Mouse (Mus musculus): ENCODE data around the gene Dlgap4. TPM values are rescaled to one million over a fixed set of nuclear protein-coding genes. Genes with fewer than 3 reads are reported as not detected.

The Dlgap4 gene
- polyA plus RNA-seq, 2 experiments = 94.1 to 100 TPM

DNA sequence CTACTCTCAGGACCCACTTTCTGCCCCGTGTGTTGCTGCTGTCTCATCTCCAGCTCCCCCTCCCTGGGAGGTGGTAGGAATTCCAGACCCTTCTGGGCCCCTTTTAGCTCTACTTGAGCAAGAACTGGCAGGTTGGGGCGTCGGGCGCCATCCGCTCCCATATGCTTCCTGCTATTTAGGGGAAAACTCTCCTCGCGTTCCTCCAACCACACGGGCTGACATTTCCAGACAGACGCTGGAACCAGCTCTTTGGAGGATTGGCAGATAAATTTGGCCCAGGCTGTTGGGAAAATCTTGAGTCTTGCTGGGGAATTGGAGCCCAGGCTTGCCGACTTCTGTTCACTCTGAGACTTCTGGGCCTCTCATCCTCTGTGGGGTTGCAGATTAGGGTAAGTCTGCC lies 59.8 kb downstream of the Dlgap4 start:
- no peak for ATAC-seq (ENCODE audit: low FRiP score, low read depth)

GRCm38 (mm10) chr2:156673881-156674669 lies 60.6 kb downstream of the Dlgap4 start:
- ATAC-seq (ENCODE audit: low FRiP score, low read depth) = no peak
- no peak for TF ChIP-seq POLR2A (IDR thresholded peaks at IDR 0.05; ENCODE audit: borderline replicate concordance, extremely low read depth, insufficient read depth, insufficient read length)

More for the DNA sequence above, 59.8 kb downstream of the Dlgap4 start:
- TF ChIP-seq POLR2A (IDR thresholded peaks at IDR 0.05; ENCODE audit: borderline replicate concordance, extremely low read depth, insufficient read depth, insufficient read length) = no peak
- no peak for DNase-seq (ENCODE audit: low spot score)
- Histone ChIP-seq H3K4me1 (ENCODE audit: control insufficient read depth, insufficient read depth, low read length) (no peaks in the 10 kb centered on the region), H3K27ac (replicated peaks; ENCODE audit: low read depth, low read length) (no peak overlapping the region), H3K36me3 (ENCODE audit: control insufficient read depth, insufficient read depth, low read length) (no peaks in the 10 kb centered on the region), H3K4me2 (replicated peaks; ENCODE audit: low read depth, low read length, severe bottlenecking) (no peak overlapping the region), H3K27me3 (ENCODE audit: control insufficient read depth, insufficient read depth, low read length) (no peaks in the 10 kb centered on the region), H3K9ac (ENCODE audit: low read depth, low read length, severe bottlenecking) (no peak overlapping the region), H3K4me3 (replicated peaks; ENCODE audit: low read length) (no peak overlapping the region), H3K9me3 (ENCODE audit: control insufficient read depth, low read length) (no peaks in the 10 kb centered on the region)
- WGBS = 73% methylated on average over 10 of the region's 10 CpGs

DNA sequence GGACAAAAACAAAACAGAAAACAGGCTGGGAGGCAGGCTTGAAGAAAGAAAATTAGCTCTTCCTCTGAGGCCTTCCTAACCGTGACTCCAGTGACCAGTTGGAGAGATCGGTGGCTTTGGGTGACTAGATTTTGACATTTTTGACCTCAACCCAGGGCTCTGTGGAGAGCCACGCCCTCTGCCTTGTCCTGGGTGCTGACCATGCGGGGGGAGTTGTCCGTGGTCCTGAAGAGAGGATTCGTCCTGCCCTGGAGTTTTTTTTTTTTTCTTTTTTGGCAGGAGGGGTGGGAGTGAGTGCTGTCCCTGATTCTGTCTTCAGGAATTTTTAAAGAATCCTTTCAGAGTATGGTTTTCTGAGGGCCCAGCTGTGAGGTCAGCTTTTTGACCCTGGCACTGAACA lies 63.4 kb downstream of the Dlgap4 start:
- 5% methylated on average over 6 of the region's 6 CpGs for WGBS

More at GRCm38 (mm10) chr2:156673881-156674669, 60.6 kb downstream of the Dlgap4 start:
- no peak for DNase-seq (ENCODE audit: low spot score)
- no peaks in the 10 kb centered on the region for H3K9me3 ChIP-seq (ENCODE audit: control insufficient read depth, low read length)
- no peaks in the 10 kb centered on the region for H3K27me3 ChIP-seq (ENCODE audit: control insufficient read depth, insufficient read depth, low read length)
- no peaks in the 10 kb centered on the region for H3K4me1 ChIP-seq (ENCODE audit: control insufficient read depth, insufficient read depth, low read length)
- no peak overlapping the region for H3K9ac ChIP-seq (ENCODE audit: low read depth, low read length, severe bottlenecking)
- no peaks in the 10 kb centered on the region for H3K36me3 ChIP-seq (ENCODE audit: control insufficient read depth, insufficient read depth, low read length)
- no peak overlapping the region for H3K27ac ChIP-seq (replicated peaks; ENCODE audit: low read depth, low read length)
- H3K4me3 ChIP-seq (replicated peaks; ENCODE audit: low read length) = no peak overlapping the region
- H3K4me2 ChIP-seq (replicated peaks; ENCODE audit: low read depth, low read length, severe bottlenecking) = no peak overlapping the region
- WGBS = 67% methylated on average over 8 of the region's 8 CpGs

DNA sequence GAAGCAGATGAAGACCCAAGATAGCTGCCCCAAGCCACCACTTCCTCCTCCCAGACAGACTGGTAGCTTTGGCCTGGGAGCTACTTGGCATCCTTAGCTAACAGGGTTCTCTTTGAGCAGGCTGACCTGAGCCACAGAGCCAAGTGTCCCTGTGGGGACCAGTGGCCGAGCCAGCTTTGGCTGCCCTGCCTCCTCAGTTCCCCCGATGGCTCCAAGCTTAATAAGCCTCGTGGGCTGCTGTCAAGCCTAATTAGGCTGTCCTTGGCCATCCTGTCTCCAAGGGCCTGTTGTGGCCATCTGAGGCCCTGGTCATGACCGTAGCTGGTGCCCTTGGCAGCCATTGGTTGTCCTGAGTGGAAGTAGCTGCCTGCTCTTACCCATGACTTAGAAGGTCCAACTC lies 64.6 kb downstream of the Dlgap4 start:
- Histone ChIP-seq H3K4me2 (replicated peaks; ENCODE audit: low read depth, low read length, severe bottlenecking) (no peak overlapping the region), H3K27ac (replicated peaks; ENCODE audit: low read depth, low read length) (no peak overlapping the region), H3K9ac (ENCODE audit: low read depth, low read length, severe bottlenecking) (no peak overlapping the region), H3K4me1 (ENCODE audit: control insufficient read depth, insufficient read depth, low read length) (no peaks in the 10 kb centered on the region), H3K4me3 (replicated peaks; ENCODE audit: low read length) (no peak overlapping the region), H3K9me3 (ENCODE audit: control insufficient read depth, low read length) (no peaks in the 10 kb centered on the region), H3K27me3 (ENCODE audit: control insufficient read depth, insufficient read depth, low read length) (no peaks in the 10 kb centered on the region), H3K36me3 (ENCODE audit: control insufficient read depth, insufficient read depth, low read length) (no peaks in the 10 kb centered on the region)
- no peak for TF ChIP-seq POLR2A (IDR thresholded peaks at IDR 0.05; ENCODE audit: borderline replicate concordance, extremely low read depth, insufficient read depth, insufficient read length)
- no peak for DNase-seq (ENCODE audit: low spot score)
- ATAC-seq (ENCODE audit: low FRiP score, low read depth) = no peak
- 77% methylated on average over 4 of the region's 4 CpGs for WGBS

More for the DNA sequence above, 63.4 kb downstream of the Dlgap4 start:
- H3K9ac ChIP-seq (ENCODE audit: low read depth, low read length, severe bottlenecking) = no peak overlapping the region
- ATAC-seq (ENCODE audit: low FRiP score, low read depth) = no peak
- H3K4me2 ChIP-seq (replicated peaks; ENCODE audit: low read depth, low read length, severe bottlenecking) = no peak overlapping the region
- no peak overlapping the region for H3K4me3 ChIP-seq (replicated peaks; ENCODE audit: low read length)
- no peak for TF ChIP-seq POLR2A (IDR thresholded peaks at IDR 0.05; ENCODE audit: borderline replicate concordance, extremely low read depth, insufficient read depth, insufficient read length)
- H3K9me3 ChIP-seq (ENCODE audit: control insufficient read depth, low read length) = no peaks in the 10 kb centered on the region
- peak; percentile 59 for DNase-seq (ENCODE audit: low spot score)
- no peaks in the 10 kb centered on the region for H3K36me3 ChIP-seq (ENCODE audit: control insufficient read depth, insufficient read depth, low read length)
- no peaks in the 10 kb centered on the region for H3K27me3 ChIP-seq (ENCODE audit: control insufficient read depth, insufficient read depth, low read length)
- no peaks in the 10 kb centered on the region for H3K4me1 ChIP-seq (ENCODE audit: control insufficient read depth, insufficient read depth, low read length)
- H3K27ac ChIP-seq (replicated peaks; ENCODE audit: low read depth, low read length) = no peak overlapping the region

- H3K36me3 ChIP-seq (ENCODE audit: control insufficient read depth, insufficient read depth, low read length) = no peaks in the 10 kb centered on the region
- DNase-seq (ENCODE audit: low spot score) (no peak), ATAC-seq (ENCODE audit: low FRiP score, low read depth) (no peak)
- TF ChIP-seq POLR2A (IDR thresholded peaks at IDR 0.05; ENCODE audit: borderline replicate concordance, extremely low read depth, insufficient read depth, insufficient read length) = no peak
- no peaks in the 10 kb centered on the region for H3K4me1 ChIP-seq (ENCODE audit: control insufficient read depth, insufficient read depth, low read length)
- no peak overlapping the region for H3K4me2 ChIP-seq (replicated peaks; ENCODE audit: low read depth, low read length, severe bottlenecking)
- H3K4me3 ChIP-seq (replicated peaks; ENCODE audit: low read length) = no peak overlapping the region
- H3K9me3 ChIP-seq (ENCODE audit: control insufficient read depth, low read length) = no peaks in the 10 kb centered on the region
- H3K27me3 ChIP-seq (ENCODE audit: control insufficient read depth, insufficient read depth, low read length) = no peaks in the 10 kb centered on the region
- H3K9ac ChIP-seq (ENCODE audit: low read depth, low read length, severe bottlenecking) = no peak overlapping the region
- WGBS = 52% methylated on average over 12 of the region's 12 CpGs
- no peak overlapping the region for H3K27ac ChIP-seq (replicated peaks; ENCODE audit: low read depth, low read length)
Observed at GRCm38 (mm10) chr2:156682965-156683364, 69.5 kb downstream of the Dlgap4 start.

All from limb, embryonic 14.5 days (tissue).